Mouse (Mus musculus): ENCODE measurements around the gene Syngr1. TPM values are rescaled to one million over a fixed set of nuclear protein-coding genes. Genes with fewer than 3 reads are reported as not detected.

Syngr1 gene
- total and polyA plus RNA-seq, 3 experiments, result 9.7 to 14.8 (median 11.3) TPM

- H3K27me3 ChIP-seq (replicated peaks), result no peaks in the 10 kb centered on the region
- H3K4me2 ChIP-seq (ENCODE audit: insufficient read depth, low read depth, poor library complexity, severe bottlenecking), result no peak overlapping the region
- no peak overlapping the region for H3K9ac ChIP-seq (ENCODE audit: insufficient read depth, low read depth)
- no peak overlapping the region for H3K27ac ChIP-seq (ENCODE audit: insufficient read depth, low read depth)
- no peaks in the 10 kb centered on the region; the same call in 1 of the 2 replicates for H3K79me2 ChIP-seq (replicated peaks; ENCODE audit: control insufficient read depth, extremely low read depth, insufficient read depth, poor library complexity, severe bottlenecking)
- TF ChIP-seq BHLHE40 (IDR thresholded peaks at IDR 0.05; ENCODE audit: low read depth, low read length), result no peak
- TF ChIP-seq ZMIZ1 (IDR thresholded peaks at IDR 0.05; ENCODE audit: low read depth, low read length), result no peak
- no peak for TF ChIP-seq IRF4 (IDR thresholded peaks at IDR 0.05; ENCODE audit: low read depth, low read length)
- TF ChIP-seq MAFK (IDR thresholded peaks at IDR 0.05; ENCODE audit: insufficient replicate concordance, low read length), result no peak
- no peak for TF ChIP-seq HCFC1 (IDR thresholded peaks at IDR 0.05; ENCODE audit: low read depth, low read length)
- no peaks in the 10 kb centered on the region for H3K9me3 ChIP-seq (replicated peaks; ENCODE audit: low read length)
- no peak overlapping the region for H3K4me3 ChIP-seq (replicated peaks in 1 of 3; ENCODE audit: low read depth in 2 of 3, low read length in 2 of 3, poor library complexity in 1 of 3)
- H3K36me3 ChIP-seq (replicated peaks in 1 of 2; ENCODE audit: control insufficient read depth in 1 of 2, insufficient read depth in 1 of 2, low read length in 1 of 2), result peaks cover 25 to 86% of the 10 kb centered on the region in 2 experiments
- dilution Hi-C loops (cut with MboI; ENCODE audit: extremely low pct_ligation_motif_present, extremely low pct_unique_long_range_greater_than_20kb, low sequenced_read_pairs), result no loop called here
- no peak for DNase-seq (ENCODE audit: extremely low read depth)
- in situ Hi-C loops (cut with MboI; ENCODE audit: low pct_ligation_motif_present, low pct_unique_long_range_greater_than_20kb, low sequenced_read_pairs), result no loop called here
- H3K4me1 ChIP-seq (ENCODE audit: control insufficient read depth in 1 of 2, insufficient read depth in 2 of 2), result peaks cover 0 to 29% of the 10 kb centered on the region in 2 experiments; a peak in 2 of 4 replicates
These were observed 56.0 kb downstream of the Syngr1 start for GRCm38 (mm10) chr15:80147090-80147489.

GRCm38 (mm10) chr15:80147511-80147910, 56.4 kb downstream of the Syngr1 start:
- Histone ChIP-seq H3K9me3 (replicated peaks; ENCODE audit: low read length) (no peaks in the 10 kb centered on the region), H3K27me3 (replicated peaks) (no peaks in the 10 kb centered on the region), H3K4me1 (ENCODE audit: control insufficient read depth in 1 of 2, insufficient read depth in 2 of 2) (peaks cover 0 to 24% of the 10 kb centered on the region in 2 experiments; a peak in 2 of 4 replicates), H3K9ac (ENCODE audit: insufficient read depth, low read depth) (no peak overlapping the region), H3K4me3 (replicated peaks in 1 of 3; ENCODE audit: low read depth in 2 of 3, low read length in 2 of 3, poor library complexity in 1 of 3) (no peak overlapping the region), H3K4me2 (ENCODE audit: insufficient read depth, low read depth, poor library complexity, severe bottlenecking) (no peak overlapping the region), H3K27ac (ENCODE audit: insufficient read depth, low read depth) (no peak overlapping the region), H3K36me3 (replicated peaks in 1 of 2; ENCODE audit: control insufficient read depth in 1 of 2, insufficient read depth in 1 of 2, low read length in 1 of 2) (peaks cover 28 to 87% of the 10 kb centered on the region in 2 experiments), H3K79me2 (replicated peaks; ENCODE audit: control insufficient read depth, extremely low read depth, insufficient read depth, poor library complexity, severe bottlenecking) (no peaks in the 10 kb centered on the region)
- DNase-seq (ENCODE audit: extremely low read depth), result no peak
- no peak for TF ChIP-seq ZKSCAN1 (IDR thresholded peaks at IDR 0.05; ENCODE audit: borderline replicate concordance, low read depth, low read length)
- dilution Hi-C loops (cut with MboI; ENCODE audit: extremely low pct_ligation_motif_present, extremely low pct_unique_long_range_greater_than_20kb, low sequenced_read_pairs) (no loop called here), in situ Hi-C loops (cut with MboI; ENCODE audit: low pct_ligation_motif_present, low pct_unique_long_range_greater_than_20kb, low sequenced_read_pairs) (no loop called here)

GRCm38 (mm10) chr15:80148565-80148964, 57.4 kb downstream of the Syngr1 start:
- Histone ChIP-seq H3K4me3 (replicated peaks in 1 of 3; ENCODE audit: low read depth in 2 of 3, low read length in 2 of 3, poor library complexity in 1 of 3) (no peak overlapping the region), H3K9me3 (replicated peaks; ENCODE audit: low read length) (no peaks in the 10 kb centered on the region), H3K36me3 (replicated peaks in 1 of 2; ENCODE audit: control insufficient read depth in 1 of 2, insufficient read depth in 1 of 2, low read length in 1 of 2) (peaks cover 36 to 89% of the 10 kb centered on the region in 2 experiments)

More at GRCm38 (mm10) chr15:80148565-80148964, 57.4 kb downstream of the Syngr1 start:
- dilution Hi-C loops (cut with MboI; ENCODE audit: extremely low pct_ligation_motif_present, extremely low pct_unique_long_range_greater_than_20kb, low sequenced_read_pairs), result no loop called here
- TF ChIP-seq ETS1 (conservative IDR thresholded peaks at IDR 0.05; ENCODE audit: low read depth, low read length), result no peak
- no peak for TF ChIP-seq USF2 (conservative IDR thresholded peaks at IDR 0.05; ENCODE audit: low read depth, low read length)
- no peak for TF ChIP-seq NRF1 (IDR thresholded peaks at IDR 0.05; ENCODE audit: low read depth, low read length)
- no peak for TF ChIP-seq GABPA (IDR thresholded peaks at IDR 0.05; ENCODE audit: insufficient replicate concordance, low read depth, low read length)
- no peak for TF ChIP-seq TBP (conservative IDR thresholded peaks at IDR 0.05; ENCODE audit: low read depth, low read length)
- no peak for TF ChIP-seq SIN3A (IDR thresholded peaks at IDR 0.05; ENCODE audit: low read length)
- TF ChIP-seq PAX5 (IDR thresholded peaks at IDR 0.05; ENCODE audit: low read length), result no peak
- TF ChIP-seq SMC3 (IDR thresholded peaks at IDR 0.05; ENCODE audit: low read depth, low read length), result no peak
- in situ Hi-C loops (cut with MboI; ENCODE audit: low pct_ligation_motif_present, low pct_unique_long_range_greater_than_20kb, low sequenced_read_pairs), result no loop called here
- Histone ChIP-seq H3K27ac (ENCODE audit: insufficient read depth, low read depth) (no peak overlapping the region), H3K9ac (ENCODE audit: insufficient read depth, low read depth) (no peak overlapping the region), H3K4me1 (ENCODE audit: control insufficient read depth in 1 of 2, insufficient read depth in 2 of 2) (peaks cover 0 to 14% of the 10 kb centered on the region in 2 experiments; a peak in 2 of 4 replicates), H3K4me2 (ENCODE audit: insufficient read depth, low read depth, poor library complexity, severe bottlenecking) (no peak overlapping the region), H3K27me3 (replicated peaks) (no peaks in the 10 kb centered on the region), H3K79me2 (replicated peaks; ENCODE audit: control insufficient read depth, extremely low read depth, insufficient read depth, poor library complexity, severe bottlenecking) (no peaks in the 10 kb centered on the region)
- DNase-seq (ENCODE audit: extremely low read depth), result no peak
